ENCODE assay signal across 7 mouse cellular contexts in genomic region chr17:79471639-79472038, GRCm38 (mm10).
"Had no signal": no experiment of that assay in that cellular context is flagged by ENCODE, and none has a peak within 500 bp of the region (broad histone marks: within the 10 kb centered on the region; RNA-seq: fewer than 3 reads in every experiment).

No protein-coding gene starts in this region.

- H3K4me2 ChIP-seq: liver, embryonic 11.5 days; liver, embryonic 15.5 days; midbrain, embryonic 13.5 days; neural tube, embryonic 12.5 days had no signal

- H3K9ac ChIP-seq: liver, embryonic 15.5 days; lung, embryonic 14.5 days; midbrain, embryonic 13.5 days; neural tube, embryonic 12.5 days had no signal

- H3K27ac ChIP-seq: liver, embryonic 15.5 days; midbrain, embryonic 13.5 days; neural tube, embryonic 12.5 days had no signal

- DNase-seq: layer of hippocampus, adult 9-11 months; thymus, postnatal 4 days had no signal

- H3K9me3 ChIP-seq: liver, embryonic 15.5 days; midbrain, embryonic 13.5 days; neural tube, embryonic 12.5 days had no signal

- H3K27me3 ChIP-seq: liver, embryonic 15.5 days; midbrain, embryonic 13.5 days; neural tube, embryonic 12.5 days had no signal

- H3K36me3 ChIP-seq: liver, embryonic 15.5 days; midbrain, embryonic 13.5 days; neural tube, embryonic 12.5 days had no signal

- H3K4me3 ChIP-seq: liver, embryonic 15.5 days; midbrain, embryonic 13.5 days; neural tube, embryonic 12.5 days had no signal

- H3K4me1 ChIP-seq: liver, embryonic 15.5 days; midbrain, embryonic 13.5 days; neural tube, embryonic 12.5 days had no signal
